Mouse (Mus musculus) CH12.LX (cell line): ENCODE measurements around the gene Os9.

Source experiments
- CHD2 ChIP-seq: IDR thresholded peaks from 2 replicates; pipeline ENCODE4 v1.6.1; 2011; ENCODE audit warnings: low read length, improper control_type of control experiment
- CTCF ChIP-seq, 2 experiments: IDR thresholded peaks in 1 of 2; conservative IDR thresholded peaks in 1 of 2; 2 replicates each; pipeline ENCODE4 v1.5.1; 2011 to 2012; ENCODE audit warnings: low read depth in 2 of 2, low read length in 2 of 2, improper control_type of control experiment in 1 of 2, inconsistent platforms in 1 of 2, mild to moderate bottlenecking in 1 of 2, moderate library complexity in 1 of 2
- E2F4 ChIP-seq: IDR thresholded peaks from 2 replicates; pipeline ENCODE4 v1.6.1; 2011; ENCODE audit warnings: low read depth, low read length, improper control_type of control experiment; ENCODE audit not compliant: insufficient replicate concordance
- EP300 ChIP-seq: IDR thresholded peaks from 2 replicates; pipeline ENCODE4 v1.6.1; 2011; ENCODE audit warnings: low read length, improper control_type of control experiment
- ETS1 ChIP-seq: conservative IDR thresholded peaks from 2 replicates; pipeline ENCODE4 v1.6.1; 2012; ENCODE audit warnings: low read depth, mild to moderate bottlenecking, inconsistent platforms, low read length, improper control_type of control experiment, moderate library complexity
- MAX ChIP-seq: IDR thresholded peaks from 2 replicates; pipeline ENCODE4 v1.6.1; 2011; ENCODE audit warnings: low read length, improper control_type of control experiment
- MEF2A ChIP-seq: IDR thresholded peaks from 2 replicates; pipeline ENCODE4 v1.6.1; 2014; ENCODE audit warnings: low read depth, mild to moderate bottlenecking, inconsistent platforms, low read length, improper control_type of control experiment, borderline replicate concordance
- NELFE ChIP-seq: IDR thresholded peaks from 2 replicates; pipeline ENCODE4 v1.6.1; 2011; ENCODE audit warnings: low read depth, low read length, improper control_type of control experiment
- POLR2A ChIP-seq: IDR thresholded peaks from 2 replicates; pipeline ENCODE4 v1.6.1; 2011; ENCODE audit warnings: low read depth, mild to moderate bottlenecking, improper control_type of control experiment, low read length
- RAD21 ChIP-seq: IDR thresholded peaks from 2 replicates; pipeline ENCODE4 v1.6.1; 2011; ENCODE audit warnings: low read depth, mild to moderate bottlenecking, low read length, improper control_type of control experiment, moderate library complexity

GRCm38 (mm10) chr10:127065981-127066380 lies 55.0 kb downstream of the Os9 start:
- TF ChIP-seq POLR2A (no peak), CTCF (conservative IDR thresholded peaks at IDR 0.05 in 1 of 2, IDR thresholded peaks at IDR 0.05 in 1 of 2; ENCODE audit: low read depth in 2 of 2, low read length in 2 of 2) (no peak), MEF2A (no peak), MAX (no peak), CHD2 (no peak), EP300 (no peak), RAD21 (no peak), ETS1 (no peak), E2F4 (no peak), NELFE (no peak)
